Mouse (Mus musculus): ENCODE measurements at regions not wholly inside any gene's neighbourhood (a gene's known extent, or its start where the extent isn't known, plus 50 kb on each side); places are given as distances from the start of the nearest gene placed in this dataset.
A peak's percentile ranks its signal among the peaks of the same experiment; 100 is the strongest.

DNA sequence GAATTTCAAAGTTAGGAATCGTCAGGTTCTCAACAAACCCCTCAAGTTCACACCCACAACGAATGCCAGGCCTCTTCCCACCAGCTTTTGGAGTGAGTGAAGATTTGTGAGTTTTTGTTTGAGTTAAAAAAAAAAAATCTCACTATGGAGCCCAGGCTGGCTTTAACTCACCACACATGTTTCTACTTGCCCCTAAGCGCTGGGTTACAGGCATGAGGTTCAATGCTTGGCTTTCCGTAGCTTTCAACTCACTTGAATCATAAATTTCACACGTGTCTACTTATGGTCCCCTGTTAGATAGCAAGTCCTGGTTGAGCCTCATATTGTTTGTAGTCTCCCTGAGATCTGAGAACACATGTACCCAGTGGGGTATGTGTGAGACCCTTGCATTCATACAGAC, 122.8 kb upstream of the Efna5 start:
- 87% methylated on average over 5 of the region's 5 CpGs for WGBS

DNA sequence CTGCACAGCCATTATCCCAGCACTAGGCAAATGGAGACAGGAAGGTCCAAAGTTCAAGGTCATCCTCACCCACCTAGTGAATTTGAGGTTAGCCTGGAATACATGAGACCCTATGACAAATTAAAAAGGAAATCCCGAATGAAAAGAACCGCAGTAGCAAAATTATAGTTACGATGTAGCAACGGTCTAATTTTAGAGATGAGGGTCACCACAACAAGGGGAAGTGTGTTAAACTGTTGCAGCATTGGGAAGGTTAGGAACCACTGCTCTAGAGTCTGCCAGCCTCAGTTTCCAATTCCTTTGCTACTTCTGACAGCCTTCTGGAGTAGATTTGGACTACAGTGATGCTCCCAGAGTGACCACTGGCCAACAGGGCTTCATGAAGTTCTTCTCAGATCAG, 121.6 kb upstream of the Efna5 start:
- Histone ChIP-seq H3K9ac (ENCODE audit: low read length) (no peak overlapping the region), H3K27ac (ENCODE audit: low read depth, low read length) (no peak overlapping the region), H3K27me3 (ENCODE audit: control insufficient read depth, insufficient read depth, low read length) (no peaks in the 10 kb centered on the region), H3K4me3 (ENCODE audit: low read depth, low read length) (no peak overlapping the region), H3K36me3 (ENCODE audit: control insufficient read depth, insufficient read depth, low read length) (no peaks in the 10 kb centered on the region), H3K4me1 (ENCODE audit: control insufficient read depth, insufficient read depth, low read length) (peaks cover 3% of the 10 kb centered on the region; the same call in 1 of the 2 replicates), H3K4me2 (no peak overlapping the region), H3K9me3 (ENCODE audit: control insufficient read depth, low read length) (no peaks in the 10 kb centered on the region)
- ATAC-seq (ENCODE audit: low FRiP score) (no peak), DNase-seq (ENCODE audit: low spot score, missing footprints) (no peak)
- 89% methylated on average over 4 of the region's 4 CpGs for WGBS

More for the DNA sequence above, 122.8 kb upstream of the Efna5 start:
- no peaks in the 10 kb centered on the region for H3K36me3 ChIP-seq (ENCODE audit: control insufficient read depth, insufficient read depth, low read length)
- H3K4me2 ChIP-seq = no peak overlapping the region
- H3K27ac ChIP-seq (ENCODE audit: low read depth, low read length) = no peak overlapping the region
- ATAC-seq (ENCODE audit: low FRiP score) = no peak
- no peak overlapping the region for H3K9ac ChIP-seq (ENCODE audit: low read length)
- no peaks in the 10 kb centered on the region for H3K9me3 ChIP-seq (ENCODE audit: control insufficient read depth, low read length)
- no peaks in the 10 kb centered on the region for H3K27me3 ChIP-seq (ENCODE audit: control insufficient read depth, insufficient read depth, low read length)
- no peak overlapping the region for H3K4me3 ChIP-seq (ENCODE audit: low read depth, low read length)
- DNase-seq (ENCODE audit: low spot score, missing footprints) = no peak
- peaks cover 9% of the 10 kb centered on the region; the same call in 1 of the 2 replicates for H3K4me1 ChIP-seq (ENCODE audit: control insufficient read depth, insufficient read depth, low read length)

DNA sequence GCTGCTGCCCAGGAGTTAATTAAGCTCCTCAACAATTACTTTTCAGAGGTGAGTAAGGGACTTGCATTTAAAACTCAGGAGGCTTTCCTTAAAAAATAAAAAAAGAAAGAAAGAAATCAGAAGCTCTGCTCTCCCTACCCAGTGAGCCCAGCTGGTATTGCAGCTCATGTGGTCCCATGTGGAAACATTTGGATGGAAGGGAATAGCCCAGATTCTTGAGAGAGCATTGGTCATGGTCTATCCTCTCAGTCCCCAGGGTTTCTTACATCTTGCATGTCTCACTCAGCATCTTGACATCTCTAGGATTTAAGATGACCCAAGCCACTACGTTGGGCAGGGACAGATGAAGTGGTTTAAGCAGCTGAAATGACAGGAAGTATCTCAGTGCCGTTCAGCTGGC, 120.8 kb upstream of the Efna5 start:
- Histone ChIP-seq H3K4me1 (ENCODE audit: control insufficient read depth, insufficient read depth, low read length) (peaks cover 3% of the 10 kb centered on the region; the same call in 1 of the 2 replicates), H3K4me3 (ENCODE audit: low read depth, low read length) (no peak overlapping the region), H3K27ac (ENCODE audit: low read depth, low read length) (no peak overlapping the region), H3K4me2 (no peak overlapping the region), H3K36me3 (ENCODE audit: control insufficient read depth, insufficient read depth, low read length) (no peaks in the 10 kb centered on the region), H3K9ac (ENCODE audit: low read length) (no peak overlapping the region), H3K27me3 (ENCODE audit: control insufficient read depth, insufficient read depth, low read length) (no peaks in the 10 kb centered on the region), H3K9me3 (ENCODE audit: control insufficient read depth, low read length) (no peaks in the 10 kb centered on the region)
- ATAC-seq (ENCODE audit: low FRiP score) (0 out of 2 replicates have a peak, but pooled peaks have one; percentile 30), DNase-seq (ENCODE audit: low spot score, missing footprints) (no peak)
- 57% methylated on average over 2 of the region's 2 CpGs for WGBS

DNA sequence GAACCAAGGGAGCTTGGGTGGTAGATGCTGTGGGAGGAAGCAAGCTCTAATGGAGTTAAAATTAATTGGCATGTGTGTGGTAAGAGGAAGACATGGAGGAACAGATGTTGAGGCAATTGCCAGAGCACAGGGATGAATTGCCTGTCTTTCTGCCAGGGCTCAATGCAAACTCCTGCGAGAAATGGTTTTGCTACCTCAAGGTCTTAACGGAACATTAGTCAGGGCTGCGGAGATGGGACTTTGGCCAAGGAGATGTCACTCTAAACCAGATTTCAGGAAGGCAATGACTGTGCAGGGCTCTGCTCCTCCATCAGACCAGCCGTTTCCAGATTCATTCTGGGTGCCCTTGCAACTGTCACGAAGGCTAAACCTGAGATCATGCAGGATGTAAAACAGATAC, 116.6 kb upstream of the Efna5 start:
- 91% methylated on average over 5 of the region's 5 CpGs for WGBS
- no peak for DNase-seq (ENCODE audit: low spot score, missing footprints)
- no peaks in the 10 kb centered on the region for H3K4me1 ChIP-seq (ENCODE audit: control insufficient read depth, insufficient read depth, low read length)
- ATAC-seq (ENCODE audit: low FRiP score) = no peak
- H3K4me3 ChIP-seq (ENCODE audit: low read depth, low read length) = no peak overlapping the region
- no peak overlapping the region for H3K27ac ChIP-seq (ENCODE audit: low read depth, low read length)
- H3K9me3 ChIP-seq (ENCODE audit: control insufficient read depth, low read length) = no peaks in the 10 kb centered on the region
- H3K27me3 ChIP-seq (ENCODE audit: control insufficient read depth, insufficient read depth, low read length) = no peaks in the 10 kb centered on the region
- no peaks in the 10 kb centered on the region for H3K36me3 ChIP-seq (ENCODE audit: control insufficient read depth, insufficient read depth, low read length)
- H3K9ac ChIP-seq (ENCODE audit: low read length) = no peak overlapping the region
- no peak overlapping the region for H3K4me2 ChIP-seq

DNA sequence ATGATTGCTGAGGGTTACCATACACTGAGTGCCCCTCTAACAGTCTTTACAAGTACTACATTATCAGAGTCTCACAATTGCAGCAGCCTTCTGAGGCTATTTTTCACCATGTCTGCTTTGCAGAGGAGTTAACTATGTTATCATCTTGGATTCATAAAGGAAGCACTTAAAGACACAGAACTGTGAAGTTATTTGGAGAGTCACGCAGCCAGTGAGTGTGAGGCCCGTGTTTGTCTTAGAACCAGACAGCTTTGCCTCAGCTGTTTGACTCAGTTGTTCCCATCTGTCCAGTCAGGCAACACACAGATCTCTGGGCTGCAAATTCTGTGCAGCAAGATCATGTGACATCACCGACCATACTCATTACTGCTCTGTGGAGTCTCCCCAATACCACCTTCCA, 114.2 kb upstream of the Efna5 start:
- DNase-seq (ENCODE audit: low spot score, missing footprints) (no peak), ATAC-seq (ENCODE audit: low FRiP score) (no peak)
- Histone ChIP-seq H3K27me3 (ENCODE audit: control insufficient read depth, insufficient read depth, low read length) (no peaks in the 10 kb centered on the region), H3K4me3 (ENCODE audit: low read depth, low read length) (no peak overlapping the region), H3K4me2 (no peak overlapping the region), H3K36me3 (ENCODE audit: control insufficient read depth, insufficient read depth, low read length) (no peaks in the 10 kb centered on the region), H3K9me3 (ENCODE audit: control insufficient read depth, low read length) (no peaks in the 10 kb centered on the region), H3K4me1 (ENCODE audit: control insufficient read depth, insufficient read depth, low read length) (no peaks in the 10 kb centered on the region), H3K9ac (ENCODE audit: low read length) (no peak overlapping the region), H3K27ac (ENCODE audit: low read depth, low read length) (no peak overlapping the region)
- 89% methylated on average over 3 of the region's 3 CpGs for WGBS

DNA sequence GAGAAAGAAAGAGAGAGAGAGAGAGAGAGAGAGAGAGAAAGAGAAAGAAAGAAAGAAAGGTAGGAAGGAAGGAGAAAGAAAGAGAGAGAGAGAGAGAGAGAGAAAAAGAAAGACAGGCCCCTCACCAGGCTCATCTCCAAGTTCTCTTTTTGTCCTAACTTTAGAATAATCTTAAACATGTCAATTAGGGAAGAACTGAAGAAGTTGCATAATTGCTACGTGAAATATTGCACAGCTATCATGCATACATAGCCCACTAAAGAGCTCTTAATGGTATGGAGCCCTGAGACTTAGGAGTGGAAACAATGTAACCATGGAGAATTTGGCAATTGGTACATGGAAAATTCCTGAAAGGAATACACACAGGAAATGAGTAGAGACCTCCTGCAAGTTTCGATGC, 111.9 kb upstream of the Efna5 start:
- Histone ChIP-seq H3K4me1 (ENCODE audit: control insufficient read depth, insufficient read depth, low read length) (no peaks in the 10 kb centered on the region), H3K27me3 (ENCODE audit: control insufficient read depth, insufficient read depth, low read length) (no peaks in the 10 kb centered on the region), H3K36me3 (ENCODE audit: control insufficient read depth, insufficient read depth, low read length) (no peaks in the 10 kb centered on the region), H3K9ac (ENCODE audit: low read length) (no peak overlapping the region), H3K27ac (ENCODE audit: low read depth, low read length) (no peak overlapping the region), H3K9me3 (ENCODE audit: control insufficient read depth, low read length) (no peaks in the 10 kb centered on the region), H3K4me2 (no peak overlapping the region), H3K4me3 (ENCODE audit: low read depth, low read length) (no peak overlapping the region)
- WGBS = 92% methylated on average over 2 of the region's 2 CpGs
- no peak for DNase-seq (ENCODE audit: low spot score, missing footprints)
- ATAC-seq (ENCODE audit: low FRiP score) = no peak

DNA sequence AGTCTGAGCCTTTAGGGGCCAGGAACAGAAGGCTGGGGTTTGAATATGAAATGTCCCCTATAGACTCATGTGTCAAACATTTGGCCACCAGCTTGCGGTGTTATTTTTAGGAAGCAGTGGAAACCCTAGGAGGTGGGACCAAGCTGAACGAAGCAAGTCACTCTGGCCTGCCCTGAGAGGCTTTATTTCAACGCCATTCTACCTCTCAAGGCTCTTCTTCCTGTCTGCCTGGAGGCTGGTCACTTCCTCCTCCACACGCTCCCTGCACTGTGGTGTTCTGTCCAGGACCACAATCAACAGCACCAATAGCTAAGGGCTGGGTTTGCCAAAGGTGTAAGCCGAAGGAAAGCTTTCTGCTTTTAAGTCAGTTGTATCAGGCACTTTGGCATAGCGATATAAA, 105.2 kb upstream of the Efna5 start:
- no peak for ATAC-seq (ENCODE audit: low FRiP score)
- WGBS = 81% methylated on average over 6 of the region's 6 CpGs
- H3K36me3 ChIP-seq (ENCODE audit: control insufficient read depth, insufficient read depth, low read length) = no peaks in the 10 kb centered on the region

DNA sequence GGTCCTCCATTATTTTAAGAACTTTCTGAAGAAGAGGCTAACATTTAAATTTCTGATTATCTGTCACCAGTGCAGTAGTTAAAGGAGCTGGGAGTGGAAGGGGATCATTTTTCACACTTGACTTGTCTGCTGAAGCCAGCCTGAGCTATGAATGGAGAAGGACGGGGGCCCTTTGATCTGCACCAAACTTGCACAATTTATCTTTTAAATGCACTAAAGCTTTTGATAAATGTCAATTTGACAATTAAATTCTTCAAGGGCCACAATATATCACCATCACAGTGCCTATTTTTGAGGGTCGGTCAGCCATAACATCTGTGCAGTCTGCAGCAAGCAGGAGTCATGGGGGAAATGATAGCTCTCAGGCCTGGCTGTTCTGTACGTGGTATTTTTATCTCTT, 99.2 kb upstream of the Efna5 start:
- Histone ChIP-seq H3K4me3 (ENCODE audit: low read depth, low read length) (no peak overlapping the region), H3K36me3 (ENCODE audit: control insufficient read depth, insufficient read depth, low read length) (no peaks in the 10 kb centered on the region), H3K9me3 (ENCODE audit: control insufficient read depth, low read length) (no peaks in the 10 kb centered on the region), H3K4me2 (no peak overlapping the region), H3K9ac (ENCODE audit: low read length) (no peak overlapping the region), H3K4me1 (ENCODE audit: control insufficient read depth, insufficient read depth, low read length) (peaks cover 6% of the 10 kb centered on the region), H3K27ac (ENCODE audit: low read depth, low read length) (no peak overlapping the region), H3K27me3 (ENCODE audit: control insufficient read depth, insufficient read depth, low read length) (no peaks in the 10 kb centered on the region)
- no peak for DNase-seq (ENCODE audit: low spot score, missing footprints)
- 0 out of 2 replicates have a peak, but pooled peaks have one; percentile 40 for ATAC-seq (ENCODE audit: low FRiP score)
- 30% methylated on average over 3 of the region's 3 CpGs for WGBS

More for the DNA sequence above, 105.2 kb upstream of the Efna5 start:
- no peak for DNase-seq (ENCODE audit: low spot score, missing footprints)
- Histone ChIP-seq H3K27ac (ENCODE audit: low read depth, low read length) (no peak overlapping the region), H3K27me3 (ENCODE audit: control insufficient read depth, insufficient read depth, low read length) (no peaks in the 10 kb centered on the region), H3K9ac (ENCODE audit: low read length) (no peak overlapping the region), H3K9me3 (ENCODE audit: control insufficient read depth, low read length) (no peaks in the 10 kb centered on the region; the same call in 1 of the 2 replicates), H3K4me2 (no peak overlapping the region), H3K4me3 (ENCODE audit: low read depth, low read length) (no peak overlapping the region), H3K4me1 (ENCODE audit: control insufficient read depth, insufficient read depth, low read length) (no peaks in the 10 kb centered on the region)

DNA sequence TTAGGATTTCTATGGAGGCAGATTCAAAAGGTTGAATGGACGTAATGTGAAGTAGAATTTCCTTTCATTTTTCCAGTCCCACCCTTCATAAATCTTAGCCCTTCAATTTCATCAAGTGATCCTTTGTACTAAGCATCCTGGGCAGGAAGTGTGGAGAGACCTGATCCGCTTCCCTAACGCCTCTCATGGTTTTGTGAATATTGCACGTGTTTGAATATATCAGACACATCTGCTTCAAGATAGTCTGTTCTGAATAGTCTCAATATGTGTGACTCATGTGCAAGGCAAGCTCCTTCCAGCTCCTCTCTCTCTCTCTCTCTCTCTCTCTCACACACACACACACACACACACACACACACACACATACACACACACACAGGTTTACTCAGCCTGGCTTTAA, 96.4 kb upstream of the Efna5 start:
- ATAC-seq (ENCODE audit: low FRiP score) (no peak), DNase-seq (ENCODE audit: low spot score, missing footprints) (no peak)
- H3K4me2 ChIP-seq = no peak overlapping the region
- H3K4me3 ChIP-seq (ENCODE audit: low read depth, low read length) = no peak overlapping the region
- WGBS = 77% methylated on average over 4 of the region's 4 CpGs
- no peak overlapping the region for H3K27ac ChIP-seq (ENCODE audit: low read depth, low read length)
- H3K9me3 ChIP-seq (ENCODE audit: control insufficient read depth, low read length) = no peaks in the 10 kb centered on the region
- no peaks in the 10 kb centered on the region for H3K36me3 ChIP-seq (ENCODE audit: control insufficient read depth, insufficient read depth, low read length)
- no peak overlapping the region for H3K9ac ChIP-seq (ENCODE audit: low read length)
- H3K27me3 ChIP-seq (ENCODE audit: control insufficient read depth, insufficient read depth, low read length) = no peaks in the 10 kb centered on the region
- H3K4me1 ChIP-seq (ENCODE audit: control insufficient read depth, insufficient read depth, low read length) = peaks cover 10% of the 10 kb centered on the region

DNA sequence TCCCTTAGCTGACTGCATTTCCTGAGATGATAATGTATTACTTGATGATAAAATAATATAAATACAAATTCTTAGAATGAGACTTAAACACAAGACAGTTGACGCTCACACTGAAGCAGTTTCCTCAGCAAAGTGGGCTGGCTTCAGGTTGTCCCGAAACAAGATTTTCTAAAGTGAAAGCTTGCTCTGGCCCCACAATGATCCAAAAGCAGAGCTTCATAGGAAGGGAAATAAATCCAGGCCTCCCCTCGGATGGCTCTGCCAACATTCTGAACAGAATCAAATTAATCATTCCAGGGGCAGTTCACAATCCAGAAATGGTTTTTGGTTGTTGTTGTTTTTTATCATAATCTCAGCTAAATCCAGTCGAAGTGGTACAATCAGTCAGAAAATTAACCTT, 96.0 kb upstream of the Efna5 start:
- H3K27ac ChIP-seq (ENCODE audit: low read depth, low read length) = no peak overlapping the region
- H3K4me2 ChIP-seq = no peak overlapping the region
- H3K27me3 ChIP-seq (ENCODE audit: control insufficient read depth, insufficient read depth, low read length) = no peaks in the 10 kb centered on the region
- no peak overlapping the region for H3K9ac ChIP-seq (ENCODE audit: low read length)
- no peaks in the 10 kb centered on the region for H3K36me3 ChIP-seq (ENCODE audit: control insufficient read depth, insufficient read depth, low read length)
- no peaks in the 10 kb centered on the region for H3K9me3 ChIP-seq (ENCODE audit: control insufficient read depth, low read length)
- 90% methylated on average over 4 of the region's 4 CpGs for WGBS
- H3K4me1 ChIP-seq (ENCODE audit: control insufficient read depth, insufficient read depth, low read length) = peaks cover 10% of the 10 kb centered on the region
- ATAC-seq (ENCODE audit: low FRiP score) (no peak), DNase-seq (ENCODE audit: low spot score, missing footprints) (no peak)
- no peak overlapping the region for H3K4me3 ChIP-seq (ENCODE audit: low read depth, low read length)
